Mouse (Mus musculus) stomach, postnatal 0 days (tissue): ENCODE data around the gene Sumo1.

Source experiments
- CTCF ChIP-seq: IDR thresholded peaks from 2 replicates; pipeline ENCODE4 v1.5.1; 2016; ENCODE audit warnings: antibody characterized with exemption, low read depth, mild to moderate bottlenecking, moderate library complexity
- EP300 ChIP-seq: optimal IDR thresholded peaks from 2 replicates; pipeline ENCODE3; 2016; ENCODE audit warnings: antibody characterized with exemption

GRCm38 (mm10) chr1:59570767-59571166 lies 99.9 kb downstream of the Sumo1 start:
- TF ChIP-seq EP300 (no peak), CTCF (no peak)
